Mouse (Mus musculus): Measurements from ENCODE around the gene Sf1.

DNA sequence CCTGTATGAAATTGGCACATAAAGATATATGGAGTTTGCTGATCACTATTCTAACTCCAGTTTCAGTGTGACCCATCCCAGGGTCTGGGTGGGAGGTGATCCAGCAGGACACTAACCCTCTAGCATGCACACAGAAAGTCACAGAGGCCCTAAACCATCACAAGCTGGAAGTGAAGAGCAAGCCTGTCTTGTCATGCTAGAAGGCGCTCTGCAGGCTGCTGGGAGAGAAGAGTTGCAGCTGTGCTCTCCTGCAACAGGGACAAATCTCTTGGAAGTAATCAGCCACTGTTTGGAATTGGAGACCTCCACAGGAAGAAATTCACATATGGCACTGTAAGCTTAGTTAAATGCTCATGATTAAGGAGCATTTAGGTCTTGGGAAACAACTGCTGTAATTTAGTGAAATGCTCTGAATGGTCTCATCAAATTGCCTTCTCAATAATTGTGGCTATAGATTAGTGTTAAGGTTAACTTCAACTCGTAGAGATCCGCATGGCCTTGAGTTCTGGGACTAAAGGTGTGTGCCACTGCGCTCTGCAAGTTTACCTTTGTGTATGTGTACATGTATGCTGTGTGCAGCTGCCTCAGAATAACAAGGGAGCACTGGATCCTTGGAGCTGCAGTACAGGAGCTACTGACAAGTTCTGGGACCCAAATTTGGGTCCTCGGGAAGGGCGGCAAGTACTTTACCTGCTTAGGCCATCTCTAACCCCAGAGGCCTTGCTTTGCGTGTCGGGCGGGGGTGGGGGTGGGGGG is 17.1 kb downstream of the Sf1 start:
- no peak for TF ChIP-seq CTCF (IDR thresholded peaks at IDR 0.05; ENCODE audit: low read depth, low read length)
- no peak for TF ChIP-seq POLR2A (IDR thresholded peaks at IDR 0.05; ENCODE audit: borderline replicate concordance, low read depth, low read length)

Measured in bone marrow macrophage, adult 2 months (primary cell).